Mouse (Mus musculus) limb, embryonic 14.5 days (tissue): Measurements from ENCODE around the gene Bmpr1a. TPM values are rescaled to one million over a fixed set of nuclear protein-coding genes. Genes with fewer than 3 reads are reported as not detected.

ENCODE experiments used
- ATAC-seq: fragments of 200-750 bp; cut with Nextera tagmentation; 2 replicates; pipeline ENCODE4 v1.8.0; 2017; ENCODE audit warnings: low read depth, moderate number of reproducible peaks, moderate TSS enrichment; ENCODE audit not compliant: low FRiP score
- DNase-seq: peaks from one replicate; pipeline ENCODE4 v3.0.0-alpha.2; 2015; ENCODE audit warnings: low spot score
- H3K27ac ChIP-seq: fragments of 300-500 bp; sonication (generic); replicated peaks from 2 replicates; pipeline ENCODE4 v1.5.1; 2014; ENCODE audit warnings: low read depth, mild to moderate bottlenecking, low read length, moderate library complexity, mixed read lengths
- H3K27me3 ChIP-seq: fragments of 300-500 bp; sonication (generic); 2 replicates; pipeline ENCODE4 v1.6.1; 2014; ENCODE audit warnings: low read length, mixed read lengths; ENCODE audit not compliant: control insufficient read depth, insufficient read depth
- H3K36me3 ChIP-seq: fragments of 300-500 bp; sonication (generic); 2 replicates; pipeline ENCODE4 v1.6.1; 2014; ENCODE audit warnings: mild to moderate bottlenecking, low read length, moderate library complexity, mixed read lengths; ENCODE audit not compliant: control insufficient read depth, insufficient read depth
- H3K4me1 ChIP-seq: fragments of 300-500 bp; sonication (generic); 2 replicates; pipeline ENCODE4 v1.6.1; 2014; ENCODE audit warnings: antibody characterized with exemption, low read length, mixed read lengths; ENCODE audit not compliant: control insufficient read depth, insufficient read depth
- H3K4me2 ChIP-seq: fragments of 300-500 bp; sonication (generic); replicated peaks from 2 replicates; pipeline ENCODE4 v1.6.1; 2014; ENCODE audit warnings: low read depth, mild to moderate bottlenecking, low read length, moderate library complexity; ENCODE audit not compliant: severe bottlenecking
- H3K4me3 ChIP-seq: fragments of 300-500 bp; sonication (generic); replicated peaks from 2 replicates; pipeline ENCODE4 v1.5.1; 2014; ENCODE audit warnings: low read length
- H3K9ac ChIP-seq: fragments of 300-500 bp; sonication (generic); 2 replicates; pipeline ENCODE4 v1.6.1; 2014; ENCODE audit warnings: mild to moderate bottlenecking, low read depth, low read length, moderate library complexity; ENCODE audit not compliant: severe bottlenecking
- H3K9me3 ChIP-seq: fragments of 300-500 bp; sonication (generic); 2 replicates; pipeline ENCODE4 v1.6.1; 2016; ENCODE audit warnings: low read length; ENCODE audit not compliant: control insufficient read depth
- POLR2A ChIP-seq: fragments of 200-500 bp; IDR thresholded peaks from 2 replicates; pipeline ENCODE4 v1.8.0; 2012; ENCODE audit warnings: inconsistent platforms, mild to moderate bottlenecking, moderate library complexity, borderline replicate concordance; ENCODE audit not compliant: insufficient read depth, insufficient read length; ENCODE audit errors: extremely low read depth
- WGBS: fragments of 180-500 bp; shearing (Covaris S2); extraction: QIAGEN DNeasy Blood & Tissue Kit; methylation state at CpG from one replicate; pipeline ENCODE4 v1.1.7; 2014; 5-methylcytosine and 5-hydroxymethylcytosine counted together
- polyA plus RNA-seq, 2 experiments: library from polyadenylated mRNA; depleted of rRNA in 1 of 2; stranded (reverse) in 1 of 2; unstranded in 1 of 2; fragments of >200 nt; fragmentation: Nextera tagmentation in 1 of 2; extraction: Ambion mirVana in 1 of 2; gene quantifications; 2 replicates each; pipeline versions ENCODE4 v1.2.1 to v1.2.3; 2012 to 2014

The Bmpr1a gene
- polyA plus RNA-seq, 2 experiments = 44.3 to 72.1 TPM

- no peaks in the 10 kb centered on the region for H3K27me3 ChIP-seq
- no peaks in the 10 kb centered on the region for H3K9me3 ChIP-seq
- no peak overlapping the region for H3K4me3 ChIP-seq
- H3K27ac ChIP-seq = no peak overlapping the region
- TF ChIP-seq POLR2A = no peak
- no peak overlapping the region for H3K9ac ChIP-seq
- H3K36me3 ChIP-seq = peaks cover 33% of the 10 kb centered on the region
- 96% methylated on average over 5 of the region's 5 CpGs for WGBS
- ATAC-seq (no peak), DNase-seq (no peak)
- H3K4me2 ChIP-seq = no peak overlapping the region
- H3K4me1 ChIP-seq = peaks cover 17% of the 10 kb centered on the region
Observed at GRCm38 (mm10) chr14:34450451-34450850, 52.7 kb downstream of the Bmpr1a start.

DNA sequence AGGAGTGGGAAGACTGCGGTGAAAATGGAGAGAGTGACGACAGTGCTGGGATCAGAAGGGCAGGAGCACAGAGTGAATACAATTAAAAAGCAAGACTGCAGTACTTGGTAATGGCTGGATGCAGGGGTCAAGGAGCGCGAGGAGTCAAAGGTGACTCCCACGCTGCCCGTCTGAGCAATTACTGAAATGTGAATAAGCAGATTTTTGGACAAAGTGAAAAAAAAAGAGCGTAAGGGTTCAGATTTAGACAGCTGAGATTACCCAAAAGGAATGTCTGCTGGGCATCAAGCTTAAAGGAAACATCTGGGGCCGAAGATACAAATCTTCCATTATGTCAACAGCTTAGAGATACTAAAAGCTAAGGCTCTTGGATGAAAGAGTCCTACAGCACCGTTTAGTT lies 53.3 kb downstream of the Bmpr1a start:
- no peak for ATAC-seq
- DNase-seq = no peak
- WGBS = 75% methylated on average over 9 of the region's 9 CpGs
- Histone ChIP-seq H3K4me2 (no peak overlapping the region), H3K9ac (no peak overlapping the region), H3K36me3 (peaks cover 33% of the 10 kb centered on the region), H3K27ac (no peak overlapping the region), H3K27me3 (no peaks in the 10 kb centered on the region), H3K9me3 (no peaks in the 10 kb centered on the region), H3K4me3 (no peak overlapping the region), H3K4me1 (peaks cover 15% of the 10 kb centered on the region)
- no peak for TF ChIP-seq POLR2A

DNA sequence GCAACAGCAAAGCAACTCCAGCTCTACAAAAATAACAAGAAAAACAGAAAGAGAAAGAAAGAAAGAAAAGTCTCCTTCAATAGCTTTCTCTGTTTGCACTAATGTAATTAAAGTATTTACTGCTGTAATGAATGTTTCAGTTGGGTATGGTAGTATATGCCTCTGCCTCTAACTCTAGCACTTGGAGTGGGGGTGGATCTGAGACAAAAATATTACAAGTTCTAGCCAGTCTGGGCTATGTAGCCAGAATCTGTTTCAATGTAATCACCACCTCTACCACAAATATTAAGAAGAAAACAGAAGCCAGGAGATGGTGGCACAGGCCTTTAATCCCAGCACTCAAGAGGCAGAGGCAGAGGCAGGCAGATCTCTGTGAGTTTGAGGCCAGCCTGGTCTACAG lies 54.7 kb downstream of the Bmpr1a start:
- Histone ChIP-seq H3K4me1 (peaks cover 7% of the 10 kb centered on the region; the same call in 1 of the 2 replicates), H3K9me3 (no peaks in the 10 kb centered on the region), H3K9ac (no peak overlapping the region), H3K4me2 (no peak overlapping the region), H3K27me3 (no peaks in the 10 kb centered on the region), H3K27ac (no peak overlapping the region), H3K4me3 (no peak overlapping the region), H3K36me3 (peaks cover 37% of the 10 kb centered on the region)
- TF ChIP-seq POLR2A = no peak
- no peak for ATAC-seq
- DNase-seq = no peak

GRCm38 (mm10) chr14:34447659-34448058 lies 55.5 kb downstream of the Bmpr1a start:
- Histone ChIP-seq H3K4me3 (no peak overlapping the region), H3K9ac (no peak overlapping the region), H3K36me3 (peaks cover 44% of the 10 kb centered on the region), H3K27me3 (no peaks in the 10 kb centered on the region), H3K9me3 (no peaks in the 10 kb centered on the region), H3K27ac (no peak overlapping the region), H3K4me1 (0 out of 2 replicates have a peak, but pooled peaks cover 4% of the 10 kb centered on the region), H3K4me2 (no peak overlapping the region)
- DNase-seq (no peak), ATAC-seq (no peak)
- TF ChIP-seq POLR2A = no peak
- WGBS = 87% methylated on average over 4 of the region's 4 CpGs

GRCm38 (mm10) chr14:34446624-34447023 lies 56.5 kb downstream of the Bmpr1a start:
- ATAC-seq = no peak

DNA sequence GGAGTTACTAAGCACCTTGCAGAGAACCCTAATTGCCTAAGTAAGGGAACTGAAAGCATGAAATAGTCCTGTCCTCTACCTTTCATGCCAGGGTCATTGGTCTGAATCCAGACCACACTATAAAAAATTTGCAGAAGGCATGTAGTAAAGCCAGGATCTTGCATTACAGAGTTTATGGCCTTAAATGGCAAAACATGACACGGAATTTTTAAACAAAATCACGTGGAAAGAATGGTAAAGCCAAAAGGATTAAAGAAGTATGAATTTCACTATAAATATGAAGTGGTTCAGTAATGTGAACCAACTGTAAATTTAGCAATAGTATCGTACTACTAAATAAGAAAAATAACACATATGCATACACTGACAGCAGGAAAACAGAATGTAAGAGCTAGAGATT lies 57.8 kb downstream of the Bmpr1a start:
- Histone ChIP-seq H3K9ac (no peak overlapping the region), H3K4me3 (no peak overlapping the region), H3K4me1 (no peaks in the 10 kb centered on the region), H3K36me3 (peaks cover 57% of the 10 kb centered on the region), H3K27ac (no peak overlapping the region), H3K9me3 (no peaks in the 10 kb centered on the region), H3K27me3 (no peaks in the 10 kb centered on the region), H3K4me2 (no peak overlapping the region)
- DNase-seq (no peak), ATAC-seq (0 out of 2 replicates have a peak, but pooled peaks have one; percentile 3)
- TF ChIP-seq POLR2A = no peak
- 23% methylated on average over 3 of the region's 3 CpGs for WGBS

More at GRCm38 (mm10) chr14:34446624-34447023, 56.5 kb downstream of the Bmpr1a start:
- DNase-seq = no peak
- no peaks in the 10 kb centered on the region for H3K9me3 ChIP-seq
- 96% methylated on average over 6 of the region's 6 CpGs for WGBS
- no peak overlapping the region for H3K4me3 ChIP-seq
- peaks cover 49% of the 10 kb centered on the region for H3K36me3 ChIP-seq
- H3K4me2 ChIP-seq = no peak overlapping the region
- no peaks in the 10 kb centered on the region for H3K4me1 ChIP-seq
- no peaks in the 10 kb centered on the region for H3K27me3 ChIP-seq
- no peak for TF ChIP-seq POLR2A
- H3K27ac ChIP-seq = no peak overlapping the region
- no peak overlapping the region for H3K9ac ChIP-seq
